Mouse (Mus musculus): ENCODE measurements around the gene Hist2h2be. TPM values are rescaled to one million over a fixed set of nuclear protein-coding genes. Genes with fewer than 3 reads are reported as not detected.

Gene Hist2h2be
- polyA plus RNA-seq, 1 experiment from 2014 or later, result 10.3 TPM

Other genes with a start within 250 kb of the Hist2h2be start
- 86.2 TPM for gene Plekho1, start 225.1 kb upstream of the Hist2h2be start, polyA plus RNA-seq (2014; fragmentation: Illumina TruSeq; extraction: RNeasy Lipid Tissue Mini Kit (QIAGEN cat#74804); ENCODE audit: low read depth, low replicate concordance)
- gene Vps45, start 162.7 kb upstream of the Hist2h2be start, polyA plus RNA-seq (2014; fragmentation: Illumina TruSeq; extraction: RNeasy Lipid Tissue Mini Kit (QIAGEN cat#74804); ENCODE audit: low read depth, low replicate concordance), result 16.6 TPM
- 26.9 TPM for gene Otud7b, start 116.6 kb upstream of the Hist2h2be start, polyA plus RNA-seq (2014; fragmentation: Illumina TruSeq; extraction: RNeasy Lipid Tissue Mini Kit (QIAGEN cat#74804); ENCODE audit: low read depth, low replicate concordance)
- 4.2 TPM for gene Mtmr11, start 59.1 kb upstream of the Hist2h2be start, polyA plus RNA-seq (2014; fragmentation: Illumina TruSeq; extraction: RNeasy Lipid Tissue Mini Kit (QIAGEN cat#74804); ENCODE audit: low read depth, low replicate concordance)
- gene Sf3b4, start 48.8 kb upstream of the Hist2h2be start, polyA plus RNA-seq (2014; fragmentation: Illumina TruSeq; extraction: RNeasy Lipid Tissue Mini Kit (QIAGEN cat#74804); ENCODE audit: low read depth, low replicate concordance), result 18.5 TPM
- 4.0 TPM for gene Sv2a, start 40.0 kb upstream of the Hist2h2be start, polyA plus RNA-seq (2014; fragmentation: Illumina TruSeq; extraction: RNeasy Lipid Tissue Mini Kit (QIAGEN cat#74804); ENCODE audit: low read depth, low replicate concordance)
- 32.8 TPM for gene Bola1, start 1.4 kb upstream of the Hist2h2be start, polyA plus RNA-seq (2014; fragmentation: Illumina TruSeq; extraction: RNeasy Lipid Tissue Mini Kit (QIAGEN cat#74804); ENCODE audit: low read depth, low replicate concordance)
- not detected for gene Hist2h2ab, start 1.3 kb upstream of the Hist2h2be start, polyA plus RNA-seq (2014; fragmentation: Illumina TruSeq; extraction: RNeasy Lipid Tissue Mini Kit (QIAGEN cat#74804); ENCODE audit: low read depth, low replicate concordance)
- gene Hist2h2ac, start 239 bp upstream of the Hist2h2be start, polyA plus RNA-seq (2014; fragmentation: Illumina TruSeq; extraction: RNeasy Lipid Tissue Mini Kit (QIAGEN cat#74804); ENCODE audit: low read depth, low replicate concordance), result not detected
- 2.9 TPM for gene Hist2h3c2, start 18.0 kb downstream of the Hist2h2be start, polyA plus RNA-seq (2014; fragmentation: Illumina TruSeq; extraction: RNeasy Lipid Tissue Mini Kit (QIAGEN cat#74804); ENCODE audit: low read depth, low replicate concordance)
- 81.7 TPM for gene Hist2h2aa2, start 19.2 kb downstream of the Hist2h2be start, polyA plus RNA-seq (2014; fragmentation: Illumina TruSeq; extraction: RNeasy Lipid Tissue Mini Kit (QIAGEN cat#74804); ENCODE audit: low read depth, low replicate concordance)
- gene Hist2h2aa1, start 24.4 kb downstream of the Hist2h2be start, polyA plus RNA-seq (2014; fragmentation: Illumina TruSeq; extraction: RNeasy Lipid Tissue Mini Kit (QIAGEN cat#74804); ENCODE audit: low read depth, low replicate concordance), result 9.4 TPM
- gene Hist2h3c1, start 25.6 kb downstream of the Hist2h2be start, polyA plus RNA-seq (2014; fragmentation: Illumina TruSeq; extraction: RNeasy Lipid Tissue Mini Kit (QIAGEN cat#74804); ENCODE audit: low read depth, low replicate concordance), result not detected
- gene Hist2h4, start 42.2 kb downstream of the Hist2h2be start, polyA plus RNA-seq (2014; fragmentation: Illumina TruSeq; extraction: RNeasy Lipid Tissue Mini Kit (QIAGEN cat#74804); ENCODE audit: low read depth, low replicate concordance), result 0.55 TPM
- not detected for gene Hist2h3b, start 47.5 kb downstream of the Hist2h2be start, polyA plus RNA-seq (2014; fragmentation: Illumina TruSeq; extraction: RNeasy Lipid Tissue Mini Kit (QIAGEN cat#74804); ENCODE audit: low read depth, low replicate concordance)
- gene Hist2h2bb, start 48.6 kb downstream of the Hist2h2be start, polyA plus RNA-seq (2014; fragmentation: Illumina TruSeq; extraction: RNeasy Lipid Tissue Mini Kit (QIAGEN cat#74804); ENCODE audit: low read depth, low replicate concordance), result not detected
- gene Fcgr1, start 72.8 kb downstream of the Hist2h2be start, polyA plus RNA-seq (2014; fragmentation: Illumina TruSeq; extraction: RNeasy Lipid Tissue Mini Kit (QIAGEN cat#74804); ENCODE audit: low read depth, low replicate concordance), result 2.2 TPM
- gene BC107364, start 231.2 kb downstream of the Hist2h2be start, polyA plus RNA-seq (2014; fragmentation: Illumina TruSeq; extraction: RNeasy Lipid Tissue Mini Kit (QIAGEN cat#74804); ENCODE audit: low read depth, low replicate concordance), result not detected